Mouse (Mus musculus): ENCODE data around the gene Eml2. TPM values are rescaled to one million over a fixed set of nuclear protein-coding genes. Genes with fewer than 3 reads are reported as not detected.
"Not testable (repeated sequence)": the region's sequence is repeated elsewhere in the genome, so short reads cannot be mapped to it uniquely, and the experiment has no call there.

The Eml2 gene
- polyA plus RNA-seq, 1 experiment from 2014 or later: 14.5 TPM

GRCm38 (mm10) chr7:19147497-19148045 lies 28.6 kb upstream of the Eml2 start:
- no peak overlapping the region for H3K27ac ChIP-seq (ENCODE audit: low read length)
- H3K9ac ChIP-seq (replicated peaks; ENCODE audit: low read length): no peak overlapping the region
- H3K4me1 ChIP-seq (ENCODE audit: insufficient read depth, low read length): peaks cover 17% of the 10 kb centered on the region
- H3K4me2 ChIP-seq (replicated peaks; ENCODE audit: low read depth, low read length): no peak overlapping the region
- peaks cover 12% of the 10 kb centered on the region for H3K36me3 ChIP-seq (ENCODE audit: insufficient read depth, low read length)
- no peaks in the 10 kb centered on the region for H3K9me3 ChIP-seq (ENCODE audit: low read length)
- no peaks in the 10 kb centered on the region for H3K27me3 ChIP-seq (ENCODE audit: insufficient read depth, low read length)
- H3K4me3 ChIP-seq (ENCODE audit: low read length): no peak overlapping the region
- no peak for ATAC-seq (ENCODE audit: low FRiP score, low TSS enrichment)
- 33% methylated on average over 6 of the region's 6 CpGs for WGBS

DNA sequence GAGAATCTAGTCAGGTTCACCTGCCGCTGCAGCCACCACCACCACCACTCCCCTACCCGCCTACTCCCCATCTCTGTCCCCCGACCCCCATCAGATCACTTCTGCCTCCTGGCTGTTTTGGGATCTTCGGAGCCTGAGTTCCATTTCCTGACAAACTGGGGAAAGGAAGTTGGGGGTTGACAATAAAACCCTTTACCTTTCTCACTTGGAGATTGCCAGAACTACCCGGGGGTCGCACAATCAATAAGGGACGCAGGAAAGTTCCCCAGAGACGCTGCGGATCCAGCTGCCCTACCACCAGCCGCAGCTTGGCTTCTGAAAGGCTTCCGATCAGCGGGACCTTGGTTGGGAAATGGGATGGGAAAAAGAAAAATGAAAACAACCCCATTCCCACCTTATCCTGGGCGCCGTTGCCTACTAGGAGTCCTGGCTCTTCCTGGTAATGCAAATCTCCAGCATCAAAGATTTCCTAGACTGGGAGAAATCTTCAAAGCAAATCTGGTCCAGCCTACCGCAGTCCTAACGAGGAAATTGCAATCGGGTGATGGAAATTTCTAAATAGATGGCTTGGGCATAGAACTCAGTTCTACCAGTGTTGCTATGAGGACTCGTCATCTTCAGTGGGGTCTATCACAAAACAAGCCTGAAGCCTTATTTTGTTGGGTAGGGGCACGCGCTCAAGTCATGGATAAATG lies 27.9 kb upstream of the Eml2 start:
- H3K27ac ChIP-seq (ENCODE audit: low read length): peak overlapping the region; percentile 67
- no peaks in the 10 kb centered on the region for H3K9me3 ChIP-seq (ENCODE audit: low read length)
- 11% methylated on average over 20 of the region's 20 CpGs for WGBS
- H3K27me3 ChIP-seq (ENCODE audit: insufficient read depth, low read length): no peaks in the 10 kb centered on the region
- peak overlapping the region; percentile 86 for H3K4me3 ChIP-seq (ENCODE audit: low read length)
- peak overlapping the region; percentile 63 for H3K9ac ChIP-seq (replicated peaks; ENCODE audit: low read length)
- peaks cover 19% of the 10 kb centered on the region for H3K36me3 ChIP-seq (ENCODE audit: insufficient read depth, low read length)
- no peak for ATAC-seq (ENCODE audit: low FRiP score, low TSS enrichment)
- H3K4me1 ChIP-seq (ENCODE audit: insufficient read depth, low read length): peaks cover 17% of the 10 kb centered on the region
- H3K4me2 ChIP-seq (replicated peaks; ENCODE audit: low read depth, low read length): peak overlapping the region; percentile 85

- no peaks in the 10 kb centered on the region for H3K9me3 ChIP-seq (ENCODE audit: low read length)
- peak; percentile 97 for ATAC-seq (ENCODE audit: low FRiP score, low TSS enrichment)
- under 1% methylated on average over 43 of the region's 43 CpGs for WGBS
- peak within 1 kb of the TSS; percentile 86 for H3K4me3 ChIP-seq (ENCODE audit: low read length)
- no peaks in the 10 kb centered on the region for H3K27me3 ChIP-seq (ENCODE audit: insufficient read depth, low read length)
- peaks cover 17% of the 10 kb centered on the region for H3K4me1 ChIP-seq (ENCODE audit: insufficient read depth, low read length)
- peak within 1 kb of the TSS; percentile 85 for H3K9ac ChIP-seq (replicated peaks; ENCODE audit: low read length)
- H3K4me2 ChIP-seq (replicated peaks; ENCODE audit: low read depth, low read length): peak within 1 kb of the TSS; percentile 85
- H3K27ac ChIP-seq (ENCODE audit: low read length): peak within 1 kb of the TSS; percentile 94
- H3K36me3 ChIP-seq (ENCODE audit: insufficient read depth, low read length): peaks cover 25% of the 10 kb centered on the region
Measured at GRCm38 (mm10) chr7:19148875-19149541, 27.2 kb upstream of the Eml2 start, which contains the start of gene Qpctl. Qpctl (minus strand) TSS chr7:19149291.

DNA sequence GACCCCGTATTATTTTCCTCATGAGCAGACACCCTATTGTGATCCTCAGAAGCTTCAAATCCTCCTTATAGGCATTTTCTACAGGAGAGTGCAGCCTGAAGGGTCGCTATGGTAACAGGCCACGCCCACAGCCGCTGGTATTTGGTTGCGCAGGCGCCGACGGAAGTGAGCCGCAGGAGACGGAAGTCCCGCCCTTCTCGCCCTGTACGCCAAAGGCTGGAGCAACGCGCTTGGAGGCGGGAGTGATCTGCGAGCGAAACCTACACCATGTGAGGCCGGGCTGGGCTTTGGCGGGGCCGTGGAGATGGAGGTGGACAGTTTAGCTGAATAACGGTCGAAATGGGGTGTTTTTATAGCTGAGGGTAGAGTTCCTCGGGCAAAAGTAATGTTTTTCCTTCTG lies 26.6 kb upstream of the Eml2 start, which contains the start of gene Snrpd2:
TSS of gene Snrpd2 (plus strand) at position 97 of the 400 bp plus-strand sequence.
- peak within 1 kb of the TSS; percentile 86 for H3K4me3 ChIP-seq (ENCODE audit: low read length)
- ATAC-seq (ENCODE audit: low FRiP score, low TSS enrichment): peak; percentile 95
- H3K27me3 ChIP-seq (ENCODE audit: insufficient read depth, low read length): no peaks in the 10 kb centered on the region
- peaks cover 17% of the 10 kb centered on the region for H3K4me1 ChIP-seq (ENCODE audit: insufficient read depth, low read length)
- no peaks in the 10 kb centered on the region for H3K9me3 ChIP-seq (ENCODE audit: low read length)
- WGBS: 0% methylated on average over 24 of the region's 24 CpGs
- peak within 1 kb of the TSS; percentile 94 for H3K27ac ChIP-seq (ENCODE audit: low read length)
- H3K9ac ChIP-seq (replicated peaks; ENCODE audit: low read length): peak within 1 kb of the TSS; percentile 85
- peak within 1 kb of the TSS; percentile 85 for H3K4me2 ChIP-seq (replicated peaks; ENCODE audit: low read depth, low read length)
- H3K36me3 ChIP-seq (ENCODE audit: insufficient read depth, low read length): peaks cover 25% of the 10 kb centered on the region

GRCm38 (mm10) chr7:19151121-19151520 lies 25.1 kb upstream of the Eml2 start:
- not testable (repeated sequence) for ATAC-seq (ENCODE audit: low FRiP score, low TSS enrichment); H3K9me3 ChIP-seq (ENCODE audit: low read length); H3K4me2 ChIP-seq (replicated peaks; ENCODE audit: low read depth, low read length); H3K9ac ChIP-seq (replicated peaks; ENCODE audit: low read length); H3K27ac ChIP-seq (ENCODE audit: low read length); H3K27me3 ChIP-seq (ENCODE audit: insufficient read depth, low read length); H3K4me3 ChIP-seq (ENCODE audit: low read length)
- 86% methylated on average over 10 of the region's 10 CpGs for WGBS
- Histone ChIP-seq H3K4me1 (ENCODE audit: insufficient read depth, low read length) (peaks cover 21% of the 10 kb centered on the region), H3K36me3 (ENCODE audit: insufficient read depth, low read length) (peaks cover 25% of the 10 kb centered on the region)

GRCm38 (mm10) chr7:19154796-19155195 lies 21.4 kb upstream of the Eml2 start:
- Histone ChIP-seq H3K27ac (ENCODE audit: low read length) (no peak overlapping the region), H3K4me3 (ENCODE audit: low read length) (no peak overlapping the region), H3K4me2 (replicated peaks; ENCODE audit: low read depth, low read length) (no peak overlapping the region), H3K4me1 (ENCODE audit: insufficient read depth, low read length) (peaks cover 25% of the 10 kb centered on the region), H3K27me3 (ENCODE audit: insufficient read depth, low read length) (peaks cover 13% of the 10 kb centered on the region; the same call in 1 of the 2 replicates), H3K9ac (replicated peaks; ENCODE audit: low read length) (no peak overlapping the region), H3K36me3 (ENCODE audit: insufficient read depth, low read length) (peaks cover 25% of the 10 kb centered on the region), H3K9me3 (ENCODE audit: low read length) (no peaks in the 10 kb centered on the region)
- no peak for ATAC-seq (ENCODE audit: low FRiP score, low TSS enrichment)
- WGBS: 82% methylated on average over 8 of the region's 8 CpGs

- ATAC-seq (ENCODE audit: low FRiP score, low TSS enrichment): no peak
- H3K9ac ChIP-seq (replicated peaks; ENCODE audit: low read length): no peak overlapping the region
- WGBS: 34% methylated on average over 13 of the region's 13 CpGs
- peaks cover 25% of the 10 kb centered on the region for H3K36me3 ChIP-seq (ENCODE audit: insufficient read depth, low read length)
- no peak overlapping the region for H3K4me2 ChIP-seq (replicated peaks; ENCODE audit: low read depth, low read length)
- peaks cover 13% of the 10 kb centered on the region; the same call in 1 of the 2 replicates for H3K27me3 ChIP-seq (ENCODE audit: insufficient read depth, low read length)
- peaks cover 24% of the 10 kb centered on the region for H3K4me1 ChIP-seq (ENCODE audit: insufficient read depth, low read length)
- H3K4me3 ChIP-seq (ENCODE audit: low read length): no peak overlapping the region
- H3K9me3 ChIP-seq (ENCODE audit: low read length): no peaks in the 10 kb centered on the region
- 0 out of 2 replicates have a peak overlapping the region, but pooled peaks have one; percentile 9 for H3K27ac ChIP-seq (ENCODE audit: low read length)
Measured at GRCm38 (mm10) chr7:19155825-19156475, 20.3 kb upstream of the Eml2 start.

GRCm38 (mm10) chr7:19157160-19157800 lies 18.9 kb upstream of the Eml2 start:
- Histone ChIP-seq H3K4me1 (ENCODE audit: insufficient read depth, low read length) (peaks cover 24% of the 10 kb centered on the region), H3K9me3 (ENCODE audit: low read length) (no peaks in the 10 kb centered on the region), H3K27ac (ENCODE audit: low read length) (no peak overlapping the region), H3K9ac (replicated peaks; ENCODE audit: low read length) (peak overlapping the region; percentile 53), H3K36me3 (ENCODE audit: insufficient read depth, low read length) (peaks cover 14% of the 10 kb centered on the region), H3K27me3 (ENCODE audit: insufficient read depth, low read length) (peaks cover 13% of the 10 kb centered on the region; the same call in 1 of the 2 replicates), H3K4me2 (replicated peaks; ENCODE audit: low read depth, low read length) (peak overlapping the region; percentile 42; the same call in 1 of the 2 replicates), H3K4me3 (ENCODE audit: low read length) (peak overlapping the region; percentile 12)
- WGBS: 7% methylated on average over 29 of the region's 30 CpGs
- ATAC-seq (ENCODE audit: low FRiP score, low TSS enrichment): peak; percentile 60

GRCm38 (mm10) chr7:19158601-19159000 lies 17.6 kb upstream of the Eml2 start:
- peaks cover 3% of the 10 kb centered on the region for H3K36me3 ChIP-seq (ENCODE audit: insufficient read depth, low read length)
- peaks cover 13% of the 10 kb centered on the region; the same call in 1 of the 2 replicates for H3K27me3 ChIP-seq (ENCODE audit: insufficient read depth, low read length)
- H3K4me3 ChIP-seq (ENCODE audit: low read length): no peak overlapping the region
- no peak overlapping the region for H3K27ac ChIP-seq (ENCODE audit: low read length)
- peaks cover 24% of the 10 kb centered on the region for H3K4me1 ChIP-seq (ENCODE audit: insufficient read depth, low read length)
- ATAC-seq (ENCODE audit: low FRiP score, low TSS enrichment): no peak
- no peak overlapping the region for H3K9ac ChIP-seq (replicated peaks; ENCODE audit: low read length)
- no peak overlapping the region for H3K4me2 ChIP-seq (replicated peaks; ENCODE audit: low read depth, low read length)
- WGBS: 48% methylated on average over 11 of the region's 11 CpGs
- H3K9me3 ChIP-seq (ENCODE audit: low read length): no peaks in the 10 kb centered on the region

Data from kidney, embryonic 16.5 days (tissue).